Mouse (Mus musculus) liver, postnatal 0 days (tissue): ENCODE data around the gene Cfap74.

Source experiments
- CTCF ChIP-seq: sonication (generic); IDR thresholded peaks from 2 replicates; pipeline ENCODE4 v1.5.1; 2016; ENCODE audit warnings: antibody characterized with exemption, low read depth
- EP300 ChIP-seq: IDR thresholded peaks from 2 replicates; pipeline ENCODE4 v1.6.1; 2016; ENCODE audit warnings: antibody characterized with exemption, low read depth, mild to moderate bottlenecking

GRCm38 (mm10) chr4:155497963-155498362 is 89.0 kb downstream of the Cfap74 start:
- TF ChIP-seq EP300 (no peak), CTCF (no peak)
